ENCODE assay signal across 8 mouse cellular contexts in genomic region chr16:36072410-36073011, GRCm38 (mm10). TPM values are rescaled to one million over a fixed set of nuclear protein-coding genes. Genes with fewer than 3 reads are reported as not detected.
DNase-seq lines count a peak whose midpoint lies in the region; ATAC-seq and TF ChIP-seq lines count a peak whose summit lies in the region.

No protein-coding gene starts in this region.

- no peak for TF ChIP-seq POLR2A in liver, adult 2 months (IDR thresholded peaks at IDR 0.05; ENCODE audit: extremely low read depth, insufficient read depth, low read length)

- H3K9me3 ChIP-seq in embryonic facial prominence, embryonic 14.5 days (ENCODE audit: control insufficient read depth, low read length): no peaks in the 10 kb centered on the region
- H3K9me3 ChIP-seq in intestine, postnatal 0 days (ENCODE audit: control insufficient read depth): no peaks in the 10 kb centered on the region
- no peaks in the 10 kb centered on the region for H3K9me3 ChIP-seq in neural tube, embryonic 12.5 days

- no peaks in the 10 kb centered on the region for H3K27me3 ChIP-seq in liver, adult 2 months (ENCODE audit: control insufficient read depth, insufficient read depth, low read length)
- no peaks in the 10 kb centered on the region for H3K27me3 ChIP-seq in embryonic facial prominence, embryonic 14.5 days (replicated peaks; ENCODE audit: control insufficient read depth, insufficient read depth, low read length)
- H3K27me3 ChIP-seq in intestine, postnatal 0 days (replicated peaks; ENCODE audit: control insufficient read depth, insufficient read depth, low read length): no peaks in the 10 kb centered on the region
- H3K27me3 ChIP-seq in neural tube, embryonic 12.5 days (replicated peaks): no peaks in the 10 kb centered on the region

- DNase-seq in liver, adult 2 months (ENCODE audit: extremely low read depth, low read depth, low spot score): no peak
- DNase-seq in liver: no peak
- DNase-seq in embryonic facial prominence, embryonic 14.5 days (ENCODE audit: low spot score): no peak
- no peak for DNase-seq in gastrocnemius, postnatal 36 days
- no peak for DNase-seq in thymus, postnatal 14 days

- H3K4me2 ChIP-seq in embryonic facial prominence, embryonic 14.5 days (ENCODE audit: low read depth, low read length): peak overlapping the region; percentile 82
- H3K4me2 ChIP-seq in intestine, postnatal 0 days (replicated peaks; ENCODE audit: low read depth): peak overlapping the region; percentile 74
- peak overlapping the region; percentile 75 for H3K4me2 ChIP-seq in neural tube, embryonic 12.5 days (replicated peaks)

- TF ChIP-seq CTCF in liver, adult 2 months (IDR thresholded peaks at IDR 0.05; ENCODE audit: low read depth, low read length): no peak
- TF ChIP-seq CTCF in intestine, postnatal 0 days (IDR thresholded peaks at IDR 0.05; ENCODE audit: low read depth): no peak

- 6% methylated on average over 8 of the region's 8 CpGs for WGBS in liver, adult 2 months
- 29% methylated on average over 8 of the region's 8 CpGs for WGBS in embryonic facial prominence, embryonic 14.5 days
- 24% methylated on average over 8 of the region's 8 CpGs for WGBS in intestine, postnatal 0 days
- 31% methylated on average over 8 of the region's 8 CpGs for WGBS in neural tube, embryonic 12.5 days

- no peaks in the 10 kb centered on the region for H3K36me3 ChIP-seq in liver, adult 2 months (ENCODE audit: control insufficient read depth, insufficient read depth, low read length)
- peaks cover 11% of the 10 kb centered on the region; the same call in 1 of the 2 replicates for H3K36me3 ChIP-seq in embryonic facial prominence, embryonic 14.5 days (ENCODE audit: control insufficient read depth, insufficient read depth, low read length)
- H3K36me3 ChIP-seq in intestine, postnatal 0 days (ENCODE audit: control insufficient read depth, insufficient read depth): no peaks in the 10 kb centered on the region
- H3K36me3 ChIP-seq in neural tube, embryonic 12.5 days: no peaks in the 10 kb centered on the region

- H3K9ac ChIP-seq in liver, adult 2 months (ENCODE audit: low read depth, low read length): peak overlapping the region; percentile 84
- peak overlapping the region; percentile 92 for H3K9ac ChIP-seq in embryonic facial prominence, embryonic 14.5 days (ENCODE audit: low read depth, low read length)
- H3K9ac ChIP-seq in intestine, postnatal 0 days (ENCODE audit: low read depth, low read length): peak overlapping the region; percentile 76
- H3K9ac ChIP-seq in neural tube, embryonic 12.5 days: peak overlapping the region; percentile 71; the same call in 1 of the 2 replicates

- peaks cover 15% of the 10 kb centered on the region for H3K4me1 ChIP-seq in liver, adult 2 months (ENCODE audit: control insufficient read depth, insufficient read depth, low read length)
- H3K4me1 ChIP-seq in embryonic facial prominence, embryonic 14.5 days (ENCODE audit: control insufficient read depth, insufficient read depth, low read length): peaks cover 11% of the 10 kb centered on the region
- 0 out of 2 replicates have a peak, but pooled peaks cover 6% of the 10 kb centered on the region for H3K4me1 ChIP-seq in intestine, postnatal 0 days (replicated peaks; ENCODE audit: control insufficient read depth, insufficient read depth, low read length)
- H3K4me1 ChIP-seq in neural tube, embryonic 12.5 days: peaks cover 15% of the 10 kb centered on the region

- no peak for ATAC-seq in embryonic facial prominence, embryonic 14.5 days (ENCODE audit: low read depth)
- ATAC-seq in intestine, postnatal 0 days: no peak
- ATAC-seq in neural tube, embryonic 12.5 days (ENCODE audit: low FRiP score, low read depth): no peak
- ATAC-seq in cerebellum, adult (ENCODE audit: insufficient number of reproducible peaks, low FRiP score, low TSS enrichment): no peak

- peaks cover 24% of the 10 kb centered on the region for H3K79me2 ChIP-seq in liver, adult 2 months (ENCODE audit: control insufficient read depth, insufficient read depth, low read length)

- peak overlapping the region; percentile 76 for H3K4me3 ChIP-seq in liver, adult 2 months (ENCODE audit: insufficient read depth, low read depth, low read length)
- peak overlapping the region; percentile 85 for H3K4me3 ChIP-seq in embryonic facial prominence, embryonic 14.5 days (ENCODE audit: low read depth, low read length)
- peak overlapping the region; percentile 89 for H3K4me3 ChIP-seq in intestine, postnatal 0 days (ENCODE audit: low read depth, low read length)
- peak overlapping the region; percentile 62 for H3K4me3 ChIP-seq in neural tube, embryonic 12.5 days

- intact Hi-C loops in gastrocnemius, postnatal 36 days (cut with DNase I): no loop called here

- peak overlapping the region; percentile 95 for H3K27ac ChIP-seq in liver, adult 2 months (replicated peaks; ENCODE audit: insufficient read depth, low read depth, low read length)
- H3K27ac ChIP-seq in embryonic facial prominence, embryonic 14.5 days (replicated peaks; ENCODE audit: low read depth, low read length): peak overlapping the region; percentile 100
- H3K27ac ChIP-seq in intestine, postnatal 0 days (ENCODE audit: low read depth, low read length): peak overlapping the region; percentile 96
- H3K27ac ChIP-seq in neural tube, embryonic 12.5 days: no peak overlapping the region

RNA-seq across cellular contexts. Expression of gene Ccdc58, which starts 1.0 kb away (rescaled TPM):
- 54.0 and 54.6 TPM in 2 replicates for total RNA-seq in liver, adult 2 months (2014; rRNA removed)
- polyA plus RNA-seq in liver, adult 2 months (2012; rRNA removed): 16.2 and 22.3 TPM in 2 replicates
- polyA plus RNA-seq in embryonic facial prominence, embryonic 14.5 days (2014; fragmentation: Nextera tagmentation; extraction: Ambion mirVana): 68.9 and 69.6 TPM in 2 replicates
- 64.6 and 65.2 TPM in 2 replicates for polyA plus RNA-seq in intestine, postnatal 0 days (2015; fragmentation: Nextera tagmentation; extraction: Ambion mirVana)
- 47.7 and 64.5 TPM in 2 replicates for polyA plus RNA-seq in neural tube, embryonic 12.5 days (2016; fragmentation: Nextera tagmentation; extraction: Ambion mirVana)
- 10 to 100 TPM; 25.5 to 28.4 TPM for total RNA-seq in gastrocnemius, postnatal 36 days (2021)

RNA-seq across cellular contexts. Expression of gene Fam162a, which starts 1.1 kb away (rescaled TPM):
- total RNA-seq in liver, adult 2 months (2014; rRNA removed): 118 and 129 TPM in 2 replicates
- polyA plus RNA-seq in liver, adult 2 months (2012; rRNA removed): 69.3 and 73.4 TPM in 2 replicates
- polyA plus RNA-seq in embryonic facial prominence, embryonic 14.5 days (2014; fragmentation: Nextera tagmentation; extraction: Ambion mirVana): 378 and 432 TPM in 2 replicates
- polyA plus RNA-seq in intestine, postnatal 0 days (2015; fragmentation: Nextera tagmentation; extraction: Ambion mirVana): 445 and 480 TPM in 2 replicates
- polyA plus RNA-seq in neural tube, embryonic 12.5 days (2016; fragmentation: Nextera tagmentation; extraction: Ambion mirVana): 162 and 187 TPM in 2 replicates
- 100 to 1,000 TPM; 108 to 113 TPM for total RNA-seq in gastrocnemius, postnatal 36 days (2021)

RNA-seq across cellular contexts. Expression of gene Wdr5b, which starts 31.5 kb away (rescaled TPM):
- total RNA-seq in liver, adult 2 months (2014; rRNA removed): 1.9 and 2.3 TPM in 2 replicates
- polyA plus RNA-seq in liver, adult 2 months (2012; rRNA removed): 0.51 and 0.73 TPM in 2 replicates
- polyA plus RNA-seq in embryonic facial prominence, embryonic 14.5 days (2014; fragmentation: Nextera tagmentation; extraction: Ambion mirVana): 9.7 and 12.2 TPM in 2 replicates
- polyA plus RNA-seq in intestine, postnatal 0 days (2015; fragmentation: Nextera tagmentation; extraction: Ambion mirVana): 3.8 and 4.0 TPM in 2 replicates
- 11.2 and 11.5 TPM in 2 replicates for polyA plus RNA-seq in neural tube, embryonic 12.5 days (2016; fragmentation: Nextera tagmentation; extraction: Ambion mirVana)
- 1 to 10 TPM; 1.2 to 1.8 TPM for total RNA-seq in gastrocnemius, postnatal 36 days (2021)

RNA-seq across cellular contexts. Expression of gene Csta1, which starts 58.5 kb away (rescaled TPM):
- total RNA-seq in liver, adult 2 months (2014; rRNA removed): not detected in 2 replicates
- not detected in 2 replicates for polyA plus RNA-seq in liver, adult 2 months (2012; rRNA removed)
- polyA plus RNA-seq in embryonic facial prominence, embryonic 14.5 days (2014; fragmentation: Nextera tagmentation; extraction: Ambion mirVana): 2.3 and 3.6 TPM in 2 replicates
- polyA plus RNA-seq in intestine, postnatal 0 days (2015; fragmentation: Nextera tagmentation; extraction: Ambion mirVana): 0.12 TPM in 1 of 2 replicates, not detected in the other
- 0.06 TPM in 1 of 2 replicates, not detected in the other for polyA plus RNA-seq in neural tube, embryonic 12.5 days (2016; fragmentation: Nextera tagmentation; extraction: Ambion mirVana)
- not detected for total RNA-seq in gastrocnemius, postnatal 36 days (2021)
